Mouse (Mus musculus): ENCODE results near the gene Prss29. TPM values are rescaled to one million over a fixed set of nuclear protein-coding genes. Genes with fewer than 3 reads are reported as not detected.

Gene Prss29
- polyA plus RNA-seq, 1 experiment: not detected

DNA sequence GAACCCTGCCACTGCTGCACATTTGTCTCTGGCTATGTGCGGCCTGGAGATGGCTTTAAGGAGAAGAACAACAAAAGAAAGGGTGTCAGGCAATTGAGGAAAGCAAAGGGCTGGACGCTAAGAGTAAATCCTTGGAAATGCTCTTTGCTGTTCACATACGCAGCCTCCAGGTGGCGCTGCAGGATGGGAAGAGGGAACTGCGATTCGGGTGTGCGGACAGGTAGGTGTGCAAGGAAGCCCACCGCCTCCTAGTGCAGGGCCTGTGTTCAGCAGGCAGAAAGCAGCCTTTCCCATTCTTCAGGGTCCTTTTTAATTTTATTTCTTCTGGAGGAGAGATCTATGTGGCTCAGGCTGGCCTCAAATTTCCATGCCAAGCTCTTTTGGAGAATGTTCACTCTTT, 15.5 kb downstream of the Prss29 start:
- no peak overlapping the region for H3K4me3 ChIP-seq (replicated peaks; ENCODE audit: extremely low read depth, low read depth, low read length)
- WGBS: 4% methylated on average over 8 of the region's 8 CpGs
- peak; percentile 45 for DNase-seq
- TF ChIP-seq CTCF (IDR thresholded peaks at IDR 0.05; ENCODE audit: insufficient read depth, low read length): peak; percentile 86
- no peak for TF ChIP-seq POLR2A (IDR thresholded peaks at IDR 0.05; ENCODE audit: borderline replicate concordance, extremely low read depth, low read depth, low read length)
- no peaks in the 10 kb centered on the region for H3K4me1 ChIP-seq (ENCODE audit: control insufficient read depth, insufficient read depth, low read length)

DNA sequence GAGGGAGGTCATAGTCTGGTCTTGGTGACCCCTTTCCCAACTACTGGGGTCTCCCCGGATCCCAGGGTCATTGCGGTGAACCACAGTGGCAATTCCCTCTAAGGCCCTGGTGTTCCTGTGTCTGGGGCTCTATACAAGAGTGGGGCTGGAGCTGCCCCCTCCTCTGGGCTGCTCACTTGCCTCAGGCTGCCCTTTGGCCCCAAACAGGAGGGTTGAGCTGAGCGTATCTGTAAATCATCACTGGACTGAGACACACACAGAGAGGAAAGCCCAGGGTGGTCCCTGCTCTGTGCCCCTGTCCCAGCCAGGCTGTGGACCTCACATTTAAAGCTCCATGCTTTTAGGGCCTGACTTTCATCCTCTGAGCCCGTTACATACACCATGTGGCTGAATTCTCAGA, 19.8 kb downstream of the Prss29 start:
- H3K4me1 ChIP-seq (ENCODE audit: control insufficient read depth, insufficient read depth, low read length): no peaks in the 10 kb centered on the region
- 80% methylated on average over 4 of the region's 4 CpGs for WGBS
- no peak for DNase-seq
- no peak overlapping the region for H3K4me3 ChIP-seq (replicated peaks; ENCODE audit: extremely low read depth, low read depth, low read length)
- TF ChIP-seq CTCF (IDR thresholded peaks at IDR 0.05; ENCODE audit: insufficient read depth, low read length) (no peak), POLR2A (IDR thresholded peaks at IDR 0.05; ENCODE audit: borderline replicate concordance, extremely low read depth, low read depth, low read length) (no peak)

DNA sequence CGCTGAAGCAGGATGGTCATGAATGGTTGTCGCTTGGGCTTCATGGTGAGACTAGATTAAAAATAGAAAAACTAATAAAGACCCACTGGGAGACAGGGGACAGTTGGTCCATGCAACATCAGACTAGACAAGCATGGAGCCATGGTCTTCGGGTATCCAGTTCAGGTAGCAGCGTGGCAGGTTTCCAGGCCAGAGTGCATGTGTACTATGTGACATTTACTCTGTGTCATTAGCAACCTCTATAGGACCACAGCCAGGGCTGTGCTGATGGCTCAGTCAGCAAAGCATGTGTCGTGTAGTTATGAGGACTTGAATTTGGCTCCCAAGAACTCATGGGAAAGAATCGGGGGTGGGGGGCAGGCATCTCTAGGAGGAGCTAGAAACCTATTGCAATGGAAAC, 21.5 kb downstream of the Prss29 start:
- H3K4me3 ChIP-seq (replicated peaks; ENCODE audit: extremely low read depth, low read depth, low read length): no peak overlapping the region
- no peaks in the 10 kb centered on the region for H3K4me1 ChIP-seq (ENCODE audit: control insufficient read depth, insufficient read depth, low read length)
- DNase-seq: no peak
- 84% methylated on average over 6 of the region's 6 CpGs for WGBS
- no peak for TF ChIP-seq CTCF (IDR thresholded peaks at IDR 0.05; ENCODE audit: insufficient read depth, low read length)
- TF ChIP-seq POLR2A (IDR thresholded peaks at IDR 0.05; ENCODE audit: borderline replicate concordance, extremely low read depth, low read depth, low read length): no peak

DNA sequence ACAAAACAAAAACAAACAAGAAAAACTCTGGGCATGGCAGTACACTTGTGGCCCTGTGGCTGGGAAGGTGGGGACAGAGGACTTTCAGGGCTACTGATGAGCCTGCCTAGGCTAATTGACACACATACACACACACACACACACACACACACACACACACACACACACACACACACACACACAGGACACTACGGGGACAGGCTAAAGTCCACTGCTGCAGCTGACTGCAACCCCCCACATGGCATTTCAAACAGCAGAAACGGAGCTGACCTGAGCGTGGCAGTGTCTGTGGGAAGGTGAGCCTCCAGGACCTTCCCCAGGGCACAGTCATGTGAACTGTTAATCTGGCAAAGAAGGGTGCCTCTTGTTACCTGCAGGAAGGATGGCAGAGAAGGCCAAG, 23.0 kb downstream of the Prss29 start:
- TF ChIP-seq POLR2A (IDR thresholded peaks at IDR 0.05; ENCODE audit: borderline replicate concordance, extremely low read depth, low read depth, low read length) (no peak), CTCF (IDR thresholded peaks at IDR 0.05; ENCODE audit: insufficient read depth, low read length) (no peak)
- H3K4me1 ChIP-seq (ENCODE audit: control insufficient read depth, insufficient read depth, low read length): no peaks in the 10 kb centered on the region
- no peak overlapping the region for H3K4me3 ChIP-seq (replicated peaks; ENCODE audit: extremely low read depth, low read depth, low read length)
- no peak for DNase-seq
- 60% methylated on average over 3 of the region's 3 CpGs for WGBS

DNA sequence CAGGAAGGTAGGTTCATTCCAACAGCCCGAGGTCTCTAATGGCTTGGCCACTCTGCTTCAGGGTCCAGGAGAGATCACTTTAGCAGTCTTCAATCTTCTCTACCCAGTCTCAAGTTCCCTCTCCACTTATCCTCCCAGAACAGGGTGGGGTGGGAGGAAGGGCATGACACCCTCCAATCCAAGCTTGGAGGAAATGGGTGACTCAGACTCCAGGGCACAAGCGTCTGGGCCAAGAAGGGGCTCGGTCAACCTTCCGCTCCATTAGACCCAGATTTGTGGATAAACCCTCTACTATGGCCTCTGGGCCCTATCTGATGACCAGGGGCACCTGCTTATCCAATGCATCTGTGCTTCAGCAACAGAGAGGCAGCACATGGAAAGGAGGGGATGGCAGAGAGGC, 27.0 kb downstream of the Prss29 start, which contains the start of gene Tpsab1:
Tpsab1 (minus strand) TSS at position 101 of the 400 bp plus-strand sequence.
- WGBS: 78% methylated on average over 4 of the region's 4 CpGs

DNA sequence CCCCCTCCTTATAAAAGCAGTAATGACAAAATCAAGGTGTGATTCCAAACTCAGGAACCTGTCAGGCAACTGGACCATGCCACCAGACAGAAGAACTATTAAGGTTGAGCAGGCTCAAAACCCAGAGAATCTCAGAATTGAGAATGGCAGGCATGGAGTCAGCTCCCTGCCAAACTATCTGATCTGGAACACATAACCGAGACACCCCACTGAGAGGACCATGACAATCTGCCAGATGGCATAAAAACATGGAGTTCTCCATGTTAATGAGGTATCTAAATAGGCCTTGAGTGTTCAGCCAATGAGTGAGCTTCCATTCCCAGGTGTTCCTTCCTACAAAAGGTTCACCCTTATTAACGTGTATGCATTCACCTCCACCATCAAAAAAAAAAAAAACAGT, 42.8 kb downstream of the Prss29 start:
- Histone ChIP-seq H3K4me1 (ENCODE audit: control insufficient read depth, insufficient read depth, low read length) (no peaks in the 10 kb centered on the region), H3K4me3 (replicated peaks; ENCODE audit: extremely low read depth, low read depth, low read length) (no peak overlapping the region)
- WGBS: 56% methylated on average over 2 of the region's 2 CpGs
- TF ChIP-seq POLR2A (IDR thresholded peaks at IDR 0.05; ENCODE audit: borderline replicate concordance, extremely low read depth, low read depth, low read length) (no peak), CTCF (IDR thresholded peaks at IDR 0.05; ENCODE audit: insufficient read depth, low read length) (no peak)
- no peak for DNase-seq

More for the DNA sequence above, 27.0 kb downstream of the Prss29 start, which contains the start of gene Tpsab1:
- DNase-seq: no peak
- Histone ChIP-seq H3K4me3 (replicated peaks; ENCODE audit: extremely low read depth, low read depth, low read length) (no peak within 1 kb of the TSS), H3K4me1 (ENCODE audit: control insufficient read depth, insufficient read depth, low read length) (no peaks in the 10 kb centered on the region)
- TF ChIP-seq POLR2A (IDR thresholded peaks at IDR 0.05; ENCODE audit: borderline replicate concordance, extremely low read depth, low read depth, low read length) (no peak), CTCF (IDR thresholded peaks at IDR 0.05; ENCODE audit: insufficient read depth, low read length) (no peak)

DNA sequence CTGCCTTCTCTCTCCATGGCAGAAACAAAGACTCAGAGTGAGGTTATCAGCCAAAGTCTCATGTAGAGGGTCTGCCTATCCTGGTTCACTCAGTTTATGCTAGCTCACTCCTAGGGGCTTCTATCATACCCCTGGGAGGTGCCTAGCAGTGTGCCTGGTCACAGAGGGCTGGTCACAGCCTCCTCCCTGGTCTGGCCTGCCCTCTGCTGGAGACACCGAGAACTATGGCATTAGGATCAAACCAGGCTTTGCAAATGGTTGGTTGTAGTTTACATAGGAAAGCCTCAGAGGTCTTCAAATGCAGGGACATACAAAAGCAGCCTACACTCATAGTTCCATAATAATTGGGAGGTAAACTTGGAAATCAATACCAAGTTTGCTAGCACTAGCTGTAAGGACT, 45.3 kb downstream of the Prss29 start:
- H3K4me1 ChIP-seq (ENCODE audit: control insufficient read depth, insufficient read depth, low read length): no peaks in the 10 kb centered on the region
- peak; percentile 9 for DNase-seq
- TF ChIP-seq CTCF (IDR thresholded peaks at IDR 0.05; ENCODE audit: insufficient read depth, low read length): peak; percentile 74
- no peak for TF ChIP-seq POLR2A (IDR thresholded peaks at IDR 0.05; ENCODE audit: borderline replicate concordance, extremely low read depth, low read depth, low read length)
- H3K4me3 ChIP-seq (replicated peaks; ENCODE audit: extremely low read depth, low read depth, low read length): no peak overlapping the region
- WGBS: 0% methylated on average over 1 of the region's 1 CpGs

DNA sequence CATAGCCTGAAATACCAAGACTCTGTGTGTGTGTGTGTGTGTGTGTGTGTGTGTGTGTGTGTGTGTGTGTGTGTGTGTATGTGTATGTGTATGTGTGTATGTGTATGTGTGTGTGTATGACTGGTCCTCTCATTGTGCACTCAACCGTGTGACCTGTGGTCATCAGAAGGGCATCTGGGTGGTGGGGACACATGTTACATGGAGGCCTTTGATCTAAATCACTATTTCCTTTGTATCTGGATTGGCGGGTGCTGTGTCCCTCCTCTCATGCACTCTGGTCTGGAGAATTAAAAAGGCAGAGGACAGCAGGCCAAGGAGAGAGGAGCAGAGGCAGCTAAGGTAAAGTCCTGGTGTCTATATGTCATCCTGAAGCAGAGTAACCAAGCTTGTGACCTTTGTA, 47.6 kb downstream of the Prss29 start, which contains the start of gene Tpsb2:
Tpsb2 (plus strand) TSS at position 301 of the 400 bp plus-strand sequence.
- no peak for TF ChIP-seq CTCF (IDR thresholded peaks at IDR 0.05; ENCODE audit: insufficient read depth, low read length)
- no peak for TF ChIP-seq POLR2A (IDR thresholded peaks at IDR 0.05; ENCODE audit: borderline replicate concordance, extremely low read depth, low read depth, low read length)
- WGBS: 63% methylated on average over 2 of the region's 2 CpGs
- Histone ChIP-seq H3K4me3 (replicated peaks; ENCODE audit: extremely low read depth, low read depth, low read length) (no peak within 1 kb of the TSS), H3K4me1 (ENCODE audit: control insufficient read depth, insufficient read depth, low read length) (no peaks in the 10 kb centered on the region)
- DNase-seq: no peak

DNA sequence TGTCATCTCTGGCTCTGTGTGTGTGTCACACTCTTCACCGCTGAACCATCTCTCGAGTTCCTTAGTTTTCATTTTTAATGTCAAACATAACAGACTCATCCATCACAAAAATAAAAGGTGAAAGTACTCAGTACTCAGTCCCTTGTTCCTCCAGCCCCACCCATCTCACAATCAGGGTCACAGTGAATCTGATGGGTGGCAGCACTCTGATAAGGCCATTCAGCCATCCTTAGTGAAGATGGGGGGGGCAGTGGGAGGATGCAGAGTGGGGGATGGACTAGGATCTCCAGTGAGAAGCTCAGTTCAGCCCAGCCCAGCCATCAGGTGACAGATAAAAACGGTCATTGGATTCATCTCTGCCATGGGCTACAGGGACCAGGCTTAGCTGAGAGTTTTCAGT, 50.5 kb downstream of the Prss29 start, which contains the start of gene Tpsg1:
Tpsg1 (plus strand) TSS at position 301 of the 400 bp plus-strand sequence.
- no peak for TF ChIP-seq POLR2A (IDR thresholded peaks at IDR 0.05; ENCODE audit: borderline replicate concordance, extremely low read depth, low read depth, low read length)
- no peak for TF ChIP-seq CTCF (IDR thresholded peaks at IDR 0.05; ENCODE audit: insufficient read depth, low read length)
- 73% methylated on average over 3 of the region's 3 CpGs for WGBS
- H3K4me1 ChIP-seq (ENCODE audit: control insufficient read depth, insufficient read depth, low read length): no peaks in the 10 kb centered on the region
- H3K4me3 ChIP-seq (replicated peaks; ENCODE audit: extremely low read depth, low read depth, low read length): no peak within 1 kb of the TSS
- no peak for DNase-seq

Other genes starting within 250 kb of the Prss29 start
- gene Tmem204, start 235.1 kb upstream of the Prss29 start, polyA plus RNA-seq (2012; rRNA removed): 340 and 393 TPM in 2 replicates
- gene Telo2, start 202.7 kb upstream of the Prss29 start, polyA plus RNA-seq (2012; rRNA removed): 17.9 and 19.2 TPM in 2 replicates
- not detected in 2 replicates for gene Ptx4, start 197.9 kb upstream of the Prss29 start, polyA plus RNA-seq (2012; rRNA removed)
- 35.3 and 44.6 TPM in 2 replicates for gene Clcn7, start 185.3 kb upstream of the Prss29 start, polyA plus RNA-seq (2012; rRNA removed)
- not detected in 2 replicates for gene Ccdc154, start 156.2 kb upstream of the Prss29 start, polyA plus RNA-seq (2012; rRNA removed)
- 6.2 and 6.9 TPM in 2 replicates for gene Gm38655, start 143.2 kb upstream of the Prss29 start, polyA plus RNA-seq (2012; rRNA removed)
- gene BC003965, start 134.1 kb upstream of the Prss29 start, polyA plus RNA-seq (2012; rRNA removed): 9.4 and 10.2 TPM in 2 replicates
- 29.8 and 32.0 TPM in 2 replicates for gene Unkl, start 130.3 kb upstream of the Prss29 start, polyA plus RNA-seq (2012; rRNA removed)
- gene Gnptg, start 78.5 kb upstream of the Prss29 start, polyA plus RNA-seq (2012; rRNA removed): 46.3 and 55.6 TPM in 2 replicates
- gene Tsr3, start 78.5 kb upstream of the Prss29 start, polyA plus RNA-seq (2012; rRNA removed): 16.9 TPM in 2 replicates
- gene Baiap3, start 62.3 kb upstream of the Prss29 start, polyA plus RNA-seq (2012; rRNA removed): 23.8 and 28.3 TPM in 2 replicates
- 138 and 178 TPM in 2 replicates for gene Ube2i, start 44.0 kb upstream of the Prss29 start, polyA plus RNA-seq (2012; rRNA removed)
- 0.27 and 0.46 TPM in 2 replicates for gene Prss34, start 20.3 kb upstream of the Prss29 start, polyA plus RNA-seq (2012; rRNA removed)
- gene Prss28, start 10.0 kb upstream of the Prss29 start, polyA plus RNA-seq (2012; rRNA removed): not detected in 2 replicates
- 0.27 and 0.32 TPM in 2 replicates for gene Tpsab1, start 26.9 kb downstream of the Prss29 start, polyA plus RNA-seq (2012; rRNA removed)
- 6.4 and 6.5 TPM in 2 replicates for gene Tpsb2, start 47.7 kb downstream of the Prss29 start, polyA plus RNA-seq (2012; rRNA removed)
- gene Tpsg1, start 50.6 kb downstream of the Prss29 start, polyA plus RNA-seq (2012; rRNA removed): 0.17 and 0.65 TPM in 2 replicates
- 1.9 and 3.2 TPM in 2 replicates for gene Cacna1h, start 115.1 kb downstream of the Prss29 start, polyA plus RNA-seq (2012; rRNA removed)
- 11.4 and 11.9 TPM in 2 replicates for gene Tekt4, start 136.0 kb downstream of the Prss29 start, polyA plus RNA-seq (2012; rRNA removed)
- gene Sstr5, start 178.6 kb downstream of the Prss29 start, polyA plus RNA-seq (2012; rRNA removed): 0.06 and 0.08 TPM in 2 replicates

Data from lung, adult 2 months (tissue).